Mouse (Mus musculus) frontal cortex, adult 2 months (tissue): ENCODE results near the gene Pphln1. TPM values are rescaled to one million over a fixed set of nuclear protein-coding genes. Genes with fewer than 3 reads are reported as not detected.

Source experiments
- DNase-seq, 2 experiments: peaks; one replicate each; pipeline ENCODE4 v3.0.0; 2022; ENCODE audit warnings: low spot score in 1 of 2; ENCODE audit errors: extremely low spot score in 1 of 2
- polyA plus RNA-seq: library from polyadenylated mRNA; depleted of rRNA; stranded (reverse); fragments of >200 nt; gene quantifications from 2 replicates; pipeline ENCODE4 v1.2.3, GENCODE M21; 2012

Pphln1 gene
- polyA plus RNA-seq, 1 experiment: 25.9 TPM

DNA sequence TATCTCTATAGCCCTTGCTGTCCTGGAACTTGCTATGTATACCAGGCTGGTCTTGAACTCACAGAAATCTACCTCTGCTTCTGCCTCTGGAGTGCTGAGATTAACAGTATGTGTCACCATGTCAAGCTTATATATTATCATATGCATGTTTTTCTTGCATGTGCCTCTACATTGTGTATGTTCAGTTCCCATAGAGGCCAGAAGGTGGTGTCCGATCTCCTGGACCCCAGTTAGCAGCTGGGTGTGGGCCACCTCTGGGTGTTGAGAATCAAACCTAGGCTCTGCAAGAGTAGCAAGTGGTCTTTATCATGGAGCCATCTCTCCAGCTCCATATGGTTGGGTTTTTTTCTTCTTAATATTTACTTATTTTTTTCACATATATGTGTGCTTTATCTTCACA lies 24.4 kb downstream of the Pphln1 start:
- DNase-seq: no peak

DNA sequence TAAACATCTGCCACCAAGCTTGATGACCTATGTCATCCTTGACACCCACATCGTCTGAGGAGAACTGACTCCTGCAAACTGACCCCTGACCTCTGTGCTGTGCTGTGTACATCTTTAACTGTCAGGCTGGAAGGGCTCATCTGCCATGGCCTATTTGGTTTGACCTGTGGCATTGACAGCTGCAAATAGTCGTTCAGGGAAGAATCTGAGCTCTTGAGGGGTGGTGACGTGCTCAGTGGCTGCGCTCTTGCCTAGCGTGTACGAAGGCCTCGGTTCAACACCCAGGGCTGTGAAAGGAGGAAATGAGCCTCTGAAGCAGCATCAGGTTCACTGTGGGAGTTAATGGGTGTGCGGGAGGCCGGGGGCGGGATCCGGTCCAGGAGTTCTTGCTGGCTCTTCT lies 35.7 kb downstream of the Pphln1 start:
- DNase-seq: no peak

DNA sequence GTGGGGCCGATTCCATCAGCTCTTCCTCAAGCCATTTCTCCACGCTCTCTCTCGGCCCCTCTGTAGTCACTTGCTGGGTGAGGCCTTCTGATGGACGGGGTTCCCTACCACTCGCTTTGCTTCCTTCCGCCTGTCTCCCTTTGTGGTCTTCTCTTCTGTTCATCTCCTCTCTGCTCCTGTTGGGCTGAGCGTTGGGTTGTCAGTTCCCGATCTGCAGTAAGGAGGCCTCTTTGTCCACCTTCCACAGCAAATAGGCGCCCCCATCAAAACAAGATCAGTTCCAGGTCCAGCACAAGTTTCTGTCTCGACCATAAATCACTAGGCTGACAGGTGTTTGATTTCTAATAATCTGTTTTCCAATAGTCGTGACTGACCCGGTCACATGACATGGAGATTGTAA lies 37.8 kb downstream of the Pphln1 start:
- no peak for DNase-seq

DNA sequence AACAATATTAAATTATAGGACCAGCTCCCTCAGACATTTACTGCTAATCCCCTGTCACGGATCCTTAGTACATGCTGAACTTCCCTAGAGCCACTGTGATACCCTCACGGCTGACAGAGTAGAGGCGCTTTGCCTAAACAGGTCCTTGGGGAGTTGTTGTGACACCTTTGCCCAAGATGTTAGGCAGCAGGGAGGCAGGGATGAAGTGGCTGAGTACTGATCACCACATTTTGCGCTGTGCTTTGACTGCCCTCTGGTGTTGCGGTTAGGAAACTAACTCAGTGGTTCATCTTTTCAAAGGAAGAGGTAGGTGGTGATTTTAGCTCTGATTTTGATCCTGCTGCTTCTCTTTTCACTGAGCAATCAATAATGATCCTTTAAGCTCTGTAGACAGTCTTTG lies 40.5 kb downstream of the Pphln1 start:
- peak; percentile 29 to 87 for DNase-seq

DNA sequence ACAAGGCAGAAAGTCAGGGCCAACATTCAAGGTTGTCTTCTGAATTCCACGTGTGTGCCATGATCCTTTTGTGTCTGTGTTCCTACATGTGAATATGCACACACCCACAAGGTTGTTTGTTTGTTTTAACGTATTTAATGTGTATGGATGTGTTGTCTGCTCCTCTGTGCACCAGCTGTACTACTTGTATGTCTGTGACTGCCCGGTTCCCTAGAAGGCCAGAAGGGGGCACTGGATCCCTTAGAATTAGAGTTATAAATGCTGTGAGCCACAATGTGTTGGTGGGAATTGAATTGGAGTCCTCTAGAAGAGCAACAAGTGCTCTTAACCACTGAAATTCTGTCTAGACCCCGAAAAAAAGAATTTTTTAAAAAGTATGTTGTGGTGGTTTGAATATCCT lies 44.1 kb downstream of the Pphln1 start:
- DNase-seq: no peak

DNA sequence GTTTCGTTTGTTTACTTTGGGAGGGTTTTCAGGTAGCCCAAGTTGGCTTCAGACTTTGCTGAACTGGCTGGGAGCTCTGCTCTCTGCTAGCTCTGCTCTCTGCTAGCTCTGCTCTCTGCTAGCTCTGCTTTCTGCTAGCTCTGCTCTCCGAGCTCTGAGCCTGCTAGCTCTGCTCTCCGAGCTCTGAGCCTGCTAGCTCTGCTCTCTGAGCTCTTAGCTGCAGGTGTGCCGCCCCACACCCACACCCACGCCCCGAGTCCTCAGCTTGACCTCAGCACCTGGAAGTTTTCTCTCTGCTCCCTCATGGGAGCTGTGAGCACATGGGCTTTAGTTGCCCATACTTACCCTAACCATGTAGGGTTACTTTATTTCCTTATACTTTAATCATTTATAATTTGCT lies 45.5 kb downstream of the Pphln1 start:
- DNase-seq: peak in 1 of 2 experiments; percentile 8

DNA sequence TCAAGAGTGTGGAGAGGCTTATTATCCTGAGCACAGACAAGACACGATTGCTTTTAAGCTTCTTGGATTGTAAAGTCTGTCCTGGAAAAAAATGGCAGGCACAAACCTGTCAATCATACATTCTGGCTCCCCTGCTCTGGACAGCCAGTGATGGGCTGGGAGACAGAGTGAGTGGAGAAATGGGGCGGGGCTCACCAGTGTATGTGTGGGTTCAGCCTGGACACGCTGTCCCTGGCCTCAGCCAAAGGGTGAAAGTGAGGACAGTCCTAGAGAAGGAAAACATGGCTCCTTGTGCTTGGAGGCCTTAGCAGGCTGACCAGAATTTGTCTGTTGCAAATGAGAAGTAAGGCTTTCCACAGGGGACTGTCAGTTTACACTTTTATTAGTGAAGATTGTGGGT lies 50.7 kb downstream of the Pphln1 start:
- no peak for DNase-seq

DNA sequence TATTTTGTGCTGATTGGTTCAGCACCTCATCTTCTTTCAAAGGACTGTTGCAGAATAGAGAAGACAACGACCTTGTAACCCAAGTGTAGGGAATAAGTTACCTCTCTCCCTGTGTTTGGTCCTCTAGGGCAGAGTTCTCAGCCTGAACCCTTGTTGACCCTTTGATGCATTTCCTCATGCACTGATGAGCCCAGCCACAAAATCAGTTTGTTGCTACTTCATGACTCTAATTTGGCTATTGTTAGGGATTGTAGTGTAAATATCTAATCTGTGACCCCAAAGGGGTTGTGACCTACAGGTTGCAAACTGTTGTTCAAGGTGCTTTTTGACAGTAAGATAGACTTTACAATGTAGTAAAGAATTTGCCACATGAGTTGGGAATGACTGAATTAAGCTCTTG lies 55.1 kb downstream of the Pphln1 start:
- DNase-seq: no peak

DNA sequence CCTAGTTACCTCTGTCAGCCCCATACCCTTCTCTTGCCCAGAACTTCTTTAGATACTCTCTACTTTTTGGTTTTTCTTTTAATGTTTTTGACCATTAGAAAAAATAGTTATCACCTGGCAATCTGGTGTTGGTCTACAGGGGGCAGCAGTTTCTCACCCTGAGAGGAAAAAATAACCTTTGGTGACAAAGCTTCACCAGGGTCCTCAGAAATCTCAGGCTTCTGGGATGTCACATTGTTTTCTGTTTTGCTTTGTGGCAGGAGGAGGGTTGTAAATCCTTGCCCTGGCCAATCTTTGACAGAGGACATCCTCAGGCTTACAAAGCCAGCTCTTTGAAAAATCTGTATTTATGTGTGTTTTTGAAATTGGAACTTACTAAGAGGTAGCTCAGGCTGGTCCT lies 57.9 kb downstream of the Pphln1 start:
- no peak for DNase-seq

DNA sequence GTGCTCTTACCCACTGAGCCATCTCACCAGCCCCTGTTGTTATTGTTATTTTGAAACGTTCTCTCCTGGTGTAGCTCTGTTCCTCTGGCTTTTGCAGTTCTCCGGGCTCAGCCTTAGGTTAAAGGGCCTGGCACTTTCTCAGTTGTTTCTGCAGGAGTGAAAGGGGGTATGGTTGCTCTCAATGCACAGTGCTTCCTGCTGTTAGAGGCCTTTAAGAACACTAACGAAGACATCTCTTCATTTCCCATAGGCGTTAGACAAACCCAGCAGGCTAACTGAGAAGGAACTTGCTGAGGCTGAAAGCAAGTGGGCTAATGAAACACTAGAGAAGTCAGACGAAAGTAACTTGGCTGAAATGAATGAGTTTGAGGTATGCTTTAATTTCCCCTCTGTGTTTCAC lies 61.3 kb downstream of the Pphln1 start:
- DNase-seq: no peak

DNA sequence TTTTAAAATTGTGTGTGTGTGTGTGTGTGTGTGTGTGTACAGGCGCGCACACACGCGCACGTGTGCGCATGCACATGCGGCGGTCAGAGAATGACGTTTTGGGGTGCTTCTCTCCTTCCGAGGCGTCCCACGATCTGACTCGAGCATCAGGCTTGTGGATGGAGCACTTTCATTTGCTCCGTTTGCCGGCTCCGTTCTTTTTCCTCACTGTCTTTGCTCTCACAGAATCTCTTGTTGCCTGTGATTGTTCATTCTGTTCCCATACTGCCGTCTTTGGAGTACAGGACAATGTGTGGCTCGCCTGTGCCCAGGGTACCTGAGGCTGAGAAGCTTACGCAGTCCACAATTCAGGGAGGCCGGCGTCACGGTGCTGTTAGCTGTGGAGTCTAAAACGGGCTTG lies 62.9 kb downstream of the Pphln1 start:
- DNase-seq: no peak

DNA sequence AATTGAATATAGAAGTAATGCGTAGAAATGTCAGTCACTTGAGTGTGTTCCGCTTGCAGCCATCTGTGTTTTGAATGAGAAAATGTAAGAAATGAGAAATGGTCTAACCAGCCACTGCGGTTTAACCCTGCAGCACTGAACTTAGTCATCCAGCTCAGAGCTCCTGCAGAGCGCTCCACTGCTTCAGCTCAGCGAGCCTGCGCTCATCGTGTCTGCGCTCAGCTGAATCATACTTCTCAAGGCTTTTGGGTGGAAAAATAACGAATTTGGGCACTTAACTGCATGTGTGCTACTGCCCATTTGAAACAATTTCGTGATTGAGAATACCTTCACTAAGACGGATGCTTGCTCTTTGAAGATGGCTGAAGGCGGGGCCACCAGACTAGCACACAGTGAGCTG lies 73.5 kb downstream of the Pphln1 start:
- peak in 1 of 2 experiments; percentile 52 for DNase-seq

DNA sequence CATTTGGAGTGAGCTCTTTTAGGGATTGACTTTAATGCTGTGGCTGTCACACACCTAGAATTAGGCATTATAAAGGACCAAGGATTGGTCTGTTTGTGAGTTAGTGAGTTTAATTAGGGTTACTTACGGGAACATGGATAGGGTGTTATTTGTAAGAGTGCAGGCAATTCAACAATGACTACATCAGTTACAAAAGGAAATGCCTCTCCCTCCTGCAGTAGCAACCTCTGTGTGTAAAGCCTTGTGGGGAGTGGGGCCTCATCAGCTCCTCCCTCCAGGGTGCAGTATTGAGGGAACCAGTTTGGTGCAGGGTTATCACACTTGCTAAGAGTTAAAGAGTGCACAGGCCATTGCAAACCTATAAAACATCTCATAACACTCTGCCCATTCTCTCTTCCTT lies 73.9 kb downstream of the Pphln1 start:
- DNase-seq: no peak

DNA sequence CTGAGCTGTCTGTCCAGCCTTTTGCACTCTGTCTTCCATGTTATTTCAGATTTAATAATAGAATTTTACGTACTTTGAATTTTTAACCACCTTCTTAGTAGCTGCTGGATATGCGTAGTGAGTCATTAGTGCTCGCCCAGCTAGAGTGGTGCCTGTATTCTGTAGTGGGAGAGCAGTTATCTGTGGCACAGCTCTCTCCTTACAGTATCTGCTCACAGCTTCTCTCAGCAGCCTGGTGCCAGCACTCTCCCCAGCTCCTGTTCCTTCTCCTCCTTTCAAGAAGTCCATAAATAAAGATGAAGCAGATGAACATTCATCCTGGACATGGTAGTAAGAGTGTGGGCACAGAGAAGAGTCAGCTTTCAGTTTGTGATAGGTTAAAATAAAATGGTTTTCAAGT lies 76.1 kb downstream of the Pphln1 start:
- DNase-seq: peak in 1 of 2 experiments; percentile 61

DNA sequence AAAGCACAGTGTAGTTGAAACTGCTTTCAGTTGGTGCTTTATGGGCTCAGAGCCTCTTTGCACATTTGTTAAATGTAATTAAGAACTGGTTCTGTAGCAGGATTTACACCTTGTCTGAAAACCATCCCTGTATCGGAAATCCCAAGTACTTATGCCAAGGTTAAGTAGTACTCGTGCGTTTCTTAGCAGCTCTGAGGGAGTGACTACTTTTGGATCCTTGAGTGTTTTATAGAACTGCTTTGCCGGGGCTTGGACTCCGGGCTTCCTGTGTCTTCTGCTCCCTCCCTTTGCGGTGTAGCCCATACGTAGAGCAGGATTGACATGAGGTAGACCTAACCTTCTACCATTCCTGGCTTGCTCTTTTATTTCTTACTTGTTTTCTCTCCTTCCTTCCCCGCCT lies 77.5 kb downstream of the Pphln1 start:
- DNase-seq: no peak

DNA sequence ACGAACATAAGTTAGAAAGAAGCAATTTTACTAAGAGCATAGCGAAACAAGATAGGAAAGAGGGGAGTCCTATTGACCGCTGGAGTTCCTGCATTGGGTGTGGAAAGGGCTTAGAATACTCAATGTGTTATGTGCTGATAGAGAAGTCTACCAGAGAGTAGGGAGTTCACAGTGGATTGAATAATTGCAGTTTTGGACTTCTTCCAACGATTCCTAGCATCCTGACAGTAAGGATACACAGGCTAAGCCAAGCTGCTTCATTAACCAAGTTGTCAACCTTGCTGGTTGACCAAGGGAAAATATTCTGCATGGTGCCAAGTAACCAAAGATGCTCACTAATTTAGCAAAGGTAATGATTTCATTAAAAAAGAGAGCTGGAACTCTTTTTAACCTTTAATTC lies 79.6 kb downstream of the Pphln1 start:
- no peak for DNase-seq

DNA sequence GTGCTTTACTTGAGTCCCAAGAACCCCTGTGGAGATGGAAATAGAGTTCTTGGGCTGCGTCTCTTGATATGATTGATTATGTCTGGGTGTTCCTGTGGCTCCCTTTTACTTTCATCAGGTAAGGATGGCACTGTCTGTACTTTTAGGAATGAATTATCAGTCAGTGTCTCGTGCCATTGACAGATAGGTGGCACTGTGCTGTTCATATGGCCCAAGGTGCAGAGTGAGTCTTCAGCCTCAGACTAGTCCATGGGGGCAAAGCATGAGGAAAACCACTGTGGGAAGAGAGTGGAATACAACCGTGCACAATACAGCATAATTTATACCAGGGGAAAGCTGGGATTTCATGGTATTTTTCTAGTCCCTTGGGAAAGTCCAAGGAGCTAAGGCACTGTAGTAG lies 80.5 kb downstream of the Pphln1 start:
- DNase-seq: no peak

DNA sequence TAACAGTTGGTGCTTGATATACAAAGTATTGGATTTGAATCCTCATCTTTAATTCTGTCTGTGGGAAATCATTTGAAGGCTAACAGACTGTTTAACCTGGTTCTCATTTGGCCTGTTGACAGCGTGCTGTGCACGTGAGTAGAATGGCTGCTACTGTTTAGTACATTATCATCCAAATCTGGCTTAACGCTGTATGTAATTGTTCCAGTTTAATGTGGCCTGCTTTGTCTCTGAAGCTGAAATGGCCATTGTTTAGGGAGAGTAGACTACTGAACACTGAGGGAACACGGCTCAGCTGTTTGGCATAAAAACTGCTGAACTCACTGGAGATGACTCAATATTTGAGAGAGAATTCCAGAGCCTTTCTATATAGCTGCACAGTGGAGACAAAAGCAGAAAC lies 81.3 kb downstream of the Pphln1 start:
- DNase-seq: peak in 1 of 2 experiments; percentile 49

DNA sequence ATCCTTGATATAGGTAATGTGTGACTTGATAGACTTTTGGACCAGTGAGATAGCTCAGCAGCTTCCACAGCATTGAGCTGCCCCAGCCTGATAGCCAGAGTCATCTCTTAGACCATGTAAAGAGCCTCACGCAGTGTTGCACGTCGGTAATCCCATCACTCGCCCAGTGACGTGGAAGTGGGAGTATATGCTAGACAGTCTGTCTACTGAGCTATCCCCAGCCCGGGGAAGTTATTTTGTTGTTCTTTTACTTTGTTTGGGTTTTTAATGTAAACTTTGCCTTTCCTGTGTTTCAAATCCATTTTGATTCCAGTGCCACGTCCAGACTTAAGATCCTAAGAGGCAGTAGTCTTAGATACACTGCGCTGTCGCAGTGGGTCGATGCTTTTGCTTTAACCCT lies 83.0 kb downstream of the Pphln1 start:
- DNase-seq: no peak

DNA sequence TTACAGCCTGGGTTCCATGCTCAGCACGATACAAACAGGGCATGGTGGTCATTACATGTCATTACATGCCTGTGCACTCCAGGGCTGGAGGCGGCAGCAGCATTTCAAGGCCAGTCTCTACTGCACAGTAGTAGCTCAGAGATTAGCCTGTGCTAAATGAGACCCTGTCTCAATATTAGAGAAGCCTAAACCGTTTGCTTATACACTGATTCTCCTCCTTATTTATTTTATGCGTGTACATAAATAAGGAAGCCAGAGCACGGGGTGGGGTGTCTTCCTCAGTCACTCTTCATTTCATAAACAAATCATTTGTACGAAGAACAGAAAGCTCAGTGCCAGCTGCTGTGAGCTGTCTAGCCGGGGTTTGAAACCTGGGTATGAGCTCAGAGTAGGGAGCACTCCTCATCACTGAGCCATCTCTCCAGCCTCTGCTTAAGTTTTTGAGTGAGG lies 86.1 kb downstream of the Pphln1 start:
- no peak for DNase-seq

DNA sequence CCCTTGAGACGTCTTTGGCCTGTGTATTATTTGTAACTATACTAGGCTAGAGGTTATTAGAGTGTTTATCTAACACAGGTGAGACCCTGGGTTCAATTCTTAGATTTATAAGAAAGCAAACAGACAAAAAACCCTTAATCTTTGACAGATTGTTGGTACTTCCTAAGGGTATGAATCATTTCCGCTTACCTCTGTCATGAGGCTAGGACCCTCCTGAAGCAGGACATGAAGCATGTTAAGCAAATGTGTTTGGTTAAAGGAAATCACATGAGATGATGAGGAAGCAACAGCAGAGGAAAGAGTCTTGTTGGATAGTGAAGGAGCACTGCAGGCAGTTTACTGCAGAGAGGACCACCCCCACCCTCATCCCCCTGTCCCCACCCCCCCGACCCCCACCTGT lies 87.1 kb downstream of the Pphln1 start:
- DNase-seq: no peak

DNA sequence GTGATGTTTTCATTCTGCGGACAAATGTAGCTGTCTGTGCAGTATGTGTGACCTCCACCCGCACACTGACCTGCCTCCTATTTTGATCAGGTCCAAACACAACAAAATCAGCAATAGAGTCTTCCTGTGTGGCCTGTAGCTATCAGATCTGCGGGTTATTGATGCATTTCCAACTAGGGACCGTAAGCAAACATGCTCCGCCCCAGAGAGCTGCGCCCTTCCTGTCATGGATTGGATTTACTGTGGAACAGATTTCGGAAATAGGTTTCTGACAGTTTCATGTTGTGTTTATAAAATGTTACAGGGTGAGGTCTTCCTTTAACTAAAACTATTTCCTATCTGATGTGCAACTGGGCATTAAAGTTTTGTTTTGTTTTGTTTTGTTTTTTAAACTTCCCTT lies 87.9 kb downstream of the Pphln1 start:
- no peak for DNase-seq

DNA sequence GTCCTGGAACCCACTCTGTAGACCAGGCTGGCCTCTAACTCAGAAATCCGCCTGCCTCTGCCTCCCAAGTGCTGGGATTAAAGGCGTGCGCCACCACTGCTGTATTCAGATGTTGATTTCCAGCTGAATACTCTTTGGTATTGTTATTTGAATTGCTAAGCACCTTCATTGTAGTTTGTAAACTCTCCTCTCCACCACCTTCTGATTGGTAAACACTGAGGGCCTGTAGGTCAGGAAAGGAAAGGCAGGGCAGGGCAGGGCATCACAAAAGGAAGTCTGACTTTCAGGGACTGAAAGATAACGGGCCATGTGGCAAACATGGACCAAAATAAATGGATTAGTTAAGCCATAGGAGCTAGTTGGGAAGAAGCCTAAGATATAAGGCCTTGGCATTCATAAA lies 91.4 kb downstream of the Pphln1 start:
- no peak for DNase-seq

DNA sequence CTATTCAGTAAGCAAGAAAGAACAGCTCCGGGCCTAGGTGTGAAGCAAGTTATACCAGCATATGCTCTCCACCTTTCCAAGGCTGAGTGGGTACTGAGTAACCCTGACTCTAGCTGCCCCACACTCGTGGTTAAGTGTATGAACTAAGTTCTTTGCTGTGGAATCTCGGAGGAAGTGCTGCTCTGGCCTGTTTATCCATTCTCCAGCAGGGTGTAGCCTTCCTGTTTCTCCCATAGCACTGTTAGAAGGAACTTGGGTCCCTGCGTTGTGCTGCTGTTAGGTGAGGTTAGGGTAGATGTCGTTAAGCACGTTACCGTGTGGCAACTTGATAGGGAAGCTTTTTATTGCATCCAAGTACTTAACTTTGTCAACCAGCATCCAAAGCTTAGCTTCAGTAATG lies 96.5 kb downstream of the Pphln1 start:
- no peak for DNase-seq
